Mouse (Mus musculus): ENCODE data around the gene Runx1. TPM values are rescaled to one million over a fixed set of nuclear protein-coding genes. Genes with fewer than 3 reads are reported as not detected.

Gene Runx1
- polyA plus RNA-seq, 1 experiment from 2014 or later = 3.3 TPM

DNA sequence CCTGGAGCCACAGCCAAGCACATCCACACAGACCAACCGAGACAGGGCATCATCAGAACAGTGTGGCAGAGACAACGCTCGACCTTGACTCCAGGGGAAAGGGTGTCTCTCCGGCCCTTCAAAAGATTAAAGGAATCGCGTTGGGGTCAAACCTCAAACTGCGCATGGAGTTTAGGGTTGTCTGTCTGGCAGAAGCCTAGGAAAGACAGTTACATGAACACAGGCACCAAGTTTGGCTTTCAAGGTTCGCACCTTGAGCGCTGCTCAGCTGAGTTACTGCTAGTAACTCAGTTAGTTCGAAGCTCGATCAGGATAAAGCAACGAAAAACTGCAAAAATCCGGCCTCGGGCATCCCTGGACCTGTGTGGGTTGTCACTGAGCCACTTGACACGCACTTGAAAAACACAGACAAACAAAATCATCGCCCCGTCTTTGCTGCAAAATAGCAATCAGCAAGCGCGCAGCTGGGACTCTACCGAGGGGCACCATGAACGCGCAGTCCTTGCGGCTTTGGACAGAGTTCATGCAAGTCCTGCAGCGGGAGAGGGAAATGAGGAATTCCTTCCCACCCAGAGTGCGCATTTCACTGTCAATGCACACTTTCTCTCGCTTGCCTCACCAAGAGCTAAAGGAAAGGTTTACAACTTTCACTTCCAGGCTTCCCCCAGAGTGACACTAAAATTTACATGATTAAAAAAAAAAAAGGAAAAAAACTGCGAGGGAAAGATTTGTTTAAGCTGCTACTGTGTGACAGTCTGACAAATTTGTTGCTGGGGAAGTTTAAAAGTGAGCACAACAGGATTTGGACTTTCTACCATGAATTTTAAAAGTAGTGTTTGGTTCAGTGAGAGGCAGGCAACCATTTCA lies 126.2 kb downstream of the Runx1 start:
- Histone ChIP-seq H3K27ac (ENCODE audit: low read depth) (no peak overlapping the region), H3K9me3 (ENCODE audit: control insufficient read depth, low read length) (no peaks in the 10 kb centered on the region), H3K4me3 (ENCODE audit: low read depth, low read length) (peak overlapping the region; percentile 11; the same call in 1 of the 2 replicates), H3K36me3 (ENCODE audit: control insufficient read depth, insufficient read depth, low read length) (no peaks in the 10 kb centered on the region), H3K27me3 (replicated peaks; ENCODE audit: control insufficient read depth, insufficient read depth, low read length) (peaks cover 53% of the 10 kb centered on the region), H3K4me1 (replicated peaks; ENCODE audit: control insufficient read depth, insufficient read depth, low read length) (peaks cover 18% of the 10 kb centered on the region; the same call in 1 of the 2 replicates), H3K4me2 (ENCODE audit: low read length) (peak overlapping the region; percentile 99), H3K9ac (ENCODE audit: low read length) (no peak overlapping the region)
- DNase-seq (ENCODE audit: low spot score) (peak; percentile 63), ATAC-seq (replicated peaks; ENCODE audit: low FRiP score, low TSS enrichment, low read depth) (no peak)
- 4% methylated on average over 27 of the region's 27 CpGs for WGBS

DNA sequence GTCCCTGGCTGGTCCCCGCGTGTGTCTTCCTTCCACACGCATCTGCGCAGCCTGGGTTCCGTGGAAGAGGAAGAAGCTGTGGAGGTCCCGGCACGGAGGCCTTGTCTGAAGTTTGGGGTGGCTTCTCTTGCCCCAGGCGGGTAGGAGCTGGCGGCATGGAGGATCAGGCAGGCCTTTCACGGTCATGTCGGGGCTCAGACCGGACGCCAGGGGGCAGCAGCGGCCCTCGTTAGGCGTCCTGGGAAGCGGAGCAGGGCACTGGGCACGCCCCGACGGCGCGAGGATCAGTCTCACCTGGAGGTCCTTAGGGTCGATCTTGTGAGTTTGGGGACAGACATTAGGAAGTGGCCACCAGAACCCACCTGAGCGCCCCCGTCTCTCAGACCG lies 127.3 kb downstream of the Runx1 start:
- peak overlapping the region; percentile 99 for H3K4me2 ChIP-seq (ENCODE audit: low read length)
- peak overlapping the region; percentile 52 for H3K4me3 ChIP-seq (ENCODE audit: low read depth, low read length)
- peak overlapping the region; percentile 19; the same call in 1 of the 2 replicates for H3K27ac ChIP-seq (ENCODE audit: low read depth)
- ATAC-seq (replicated peaks; ENCODE audit: low FRiP score, low TSS enrichment, low read depth) (peak; percentile 74), DNase-seq (ENCODE audit: low spot score) (peak; percentile 95)
- no peaks in the 10 kb centered on the region for H3K36me3 ChIP-seq (ENCODE audit: control insufficient read depth, insufficient read depth, low read length)
- peaks cover 64% of the 10 kb centered on the region for H3K27me3 ChIP-seq (replicated peaks; ENCODE audit: control insufficient read depth, insufficient read depth, low read length)
- H3K9ac ChIP-seq (ENCODE audit: low read length) = peak overlapping the region; percentile 53
- no peaks in the 10 kb centered on the region for H3K9me3 ChIP-seq (ENCODE audit: control insufficient read depth, low read length)
- WGBS = 1% methylated on average over 26 of the region's 26 CpGs
- peaks cover 21% of the 10 kb centered on the region; the same call in 1 of the 2 replicates for H3K4me1 ChIP-seq (replicated peaks; ENCODE audit: control insufficient read depth, insufficient read depth, low read length)

DNA sequence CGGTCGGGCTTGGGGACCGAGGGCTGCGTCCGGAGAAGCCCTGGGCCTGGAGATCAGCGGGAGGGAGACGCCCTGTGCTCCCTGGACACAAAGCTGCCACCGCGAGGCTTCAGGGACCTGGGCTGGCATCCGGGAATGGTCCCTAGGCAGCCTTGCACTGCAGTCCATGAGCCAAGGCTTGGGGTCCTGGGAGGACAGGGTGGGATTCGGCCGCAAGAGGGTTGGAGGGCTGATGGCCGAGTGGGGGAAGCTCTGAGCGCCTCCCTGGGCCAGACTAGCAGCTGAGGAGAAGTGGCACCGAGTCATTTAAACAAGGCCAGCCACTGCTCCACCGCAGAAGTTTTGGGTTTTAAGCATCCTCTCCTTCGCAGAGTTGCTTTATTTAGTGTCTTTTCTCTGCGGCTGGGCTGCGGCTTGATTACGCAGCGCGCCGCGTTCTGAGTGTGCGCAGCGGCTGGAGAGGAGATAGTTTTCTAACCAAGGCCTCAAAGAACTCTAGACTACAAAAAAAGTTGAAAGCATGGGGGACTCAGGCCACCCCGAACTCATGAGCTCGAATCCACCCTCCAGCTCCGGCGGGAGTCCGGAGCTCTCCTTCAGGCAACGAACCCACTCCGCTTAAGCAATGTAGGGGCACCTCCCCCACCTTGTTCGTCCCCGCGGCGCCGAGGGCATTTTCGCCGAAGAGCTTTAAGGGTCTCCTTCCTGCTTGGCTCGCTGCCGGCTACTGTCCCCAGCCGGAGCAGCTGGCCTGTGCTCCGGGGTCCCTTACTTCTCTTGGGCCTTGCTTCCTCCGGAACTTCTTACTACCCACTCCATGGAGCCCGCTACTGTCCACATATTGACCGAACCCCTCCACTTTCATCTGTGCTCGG lies 128.0 kb downstream of the Runx1 start:
- WGBS = under 1% methylated on average over 48 of the region's 48 CpGs
- Histone ChIP-seq H3K9me3 (ENCODE audit: control insufficient read depth, low read length) (no peaks in the 10 kb centered on the region), H3K9ac (ENCODE audit: low read length) (peak overlapping the region; percentile 53), H3K4me3 (ENCODE audit: low read depth, low read length) (peak overlapping the region; percentile 52), H3K27ac (ENCODE audit: low read depth) (peak overlapping the region; percentile 19), H3K4me2 (ENCODE audit: low read length) (peak overlapping the region; percentile 99), H3K36me3 (ENCODE audit: control insufficient read depth, insufficient read depth, low read length) (no peaks in the 10 kb centered on the region), H3K4me1 (replicated peaks; ENCODE audit: control insufficient read depth, insufficient read depth, low read length) (peaks cover 21% of the 10 kb centered on the region; the same call in 1 of the 2 replicates), H3K27me3 (replicated peaks; ENCODE audit: control insufficient read depth, insufficient read depth, low read length) (peaks cover 70% of the 10 kb centered on the region)
- DNase-seq (ENCODE audit: low spot score) = no peak
- ATAC-seq (replicated peaks; ENCODE audit: low FRiP score, low TSS enrichment, low read depth) = peak; percentile 39

DNA sequence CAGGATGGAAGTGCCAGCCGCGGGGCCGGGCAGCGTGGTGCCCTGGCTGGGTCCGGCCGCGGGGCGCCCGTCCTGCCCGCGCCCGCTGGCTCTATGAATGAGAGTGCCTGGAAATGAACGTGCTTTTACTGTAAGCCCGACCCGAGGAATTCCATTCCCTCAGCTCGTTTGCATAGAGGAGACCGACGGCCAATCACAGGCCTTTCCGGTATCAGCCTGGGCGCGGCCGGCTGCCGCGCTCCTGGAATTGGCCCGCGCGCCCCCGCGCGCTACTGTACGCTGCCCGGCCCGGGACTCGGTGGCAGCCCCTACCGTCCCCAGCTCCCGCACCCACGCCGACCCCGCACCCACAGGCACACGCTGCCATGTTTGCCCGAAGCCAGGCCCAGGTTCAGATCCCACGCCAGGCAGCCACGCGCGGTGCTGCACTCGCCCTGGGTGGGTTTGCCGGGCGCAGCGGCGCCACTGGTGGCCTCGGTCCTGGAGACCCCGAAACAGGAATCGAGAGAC lies 128.7 kb downstream of the Runx1 start:
- H3K36me3 ChIP-seq (ENCODE audit: control insufficient read depth, insufficient read depth, low read length) = no peaks in the 10 kb centered on the region
- peak; percentile 83 for DNase-seq (ENCODE audit: low spot score)
- peak overlapping the region; percentile 52 for H3K4me3 ChIP-seq (ENCODE audit: low read depth, low read length)
- peak; percentile 86 for ATAC-seq (replicated peaks; ENCODE audit: low FRiP score, low TSS enrichment, low read depth)
- H3K27ac ChIP-seq (ENCODE audit: low read depth) = peak overlapping the region; percentile 19
- WGBS = under 1% methylated on average over 53 of the region's 53 CpGs
- peak overlapping the region; percentile 53 for H3K9ac ChIP-seq (ENCODE audit: low read length)
- no peaks in the 10 kb centered on the region for H3K9me3 ChIP-seq (ENCODE audit: control insufficient read depth, low read length)
- peak overlapping the region; percentile 99 for H3K4me2 ChIP-seq (ENCODE audit: low read length)
- peaks cover 76% of the 10 kb centered on the region for H3K27me3 ChIP-seq (replicated peaks; ENCODE audit: control insufficient read depth, insufficient read depth, low read length)
- peaks cover 21% of the 10 kb centered on the region; the same call in 1 of the 2 replicates for H3K4me1 ChIP-seq (replicated peaks; ENCODE audit: control insufficient read depth, insufficient read depth, low read length)

DNA sequence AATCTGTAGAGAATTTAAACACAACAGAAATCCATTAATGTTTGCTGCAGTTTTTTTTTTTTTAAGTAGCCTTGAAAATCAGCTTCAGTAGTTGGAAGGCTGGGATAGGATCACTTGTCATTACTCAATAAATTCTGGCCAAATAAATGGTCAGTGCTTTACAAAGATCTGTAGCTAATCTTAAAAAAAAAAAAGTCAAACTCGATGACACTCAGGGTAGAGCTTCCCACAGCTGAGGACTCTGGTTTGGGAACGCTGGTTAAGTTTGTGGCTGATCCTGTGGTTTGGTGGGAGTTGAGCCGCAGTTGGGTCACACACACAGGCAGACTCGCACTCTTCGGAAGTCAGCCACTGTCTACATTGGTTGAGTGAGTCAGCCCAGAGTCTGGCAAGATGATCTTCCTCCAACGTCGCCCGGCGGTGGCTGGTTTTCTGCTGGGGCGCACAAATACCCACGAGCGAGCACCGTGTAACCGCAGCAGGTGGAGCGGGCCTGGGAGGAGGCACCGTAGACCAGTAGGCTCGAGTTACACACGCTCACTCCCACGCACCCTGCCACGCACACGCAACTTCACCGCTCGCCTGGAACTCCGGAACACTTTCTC lies 129.4 kb downstream of the Runx1 start:
- Histone ChIP-seq H3K36me3 (ENCODE audit: control insufficient read depth, insufficient read depth, low read length) (no peaks in the 10 kb centered on the region), H3K4me3 (ENCODE audit: low read depth, low read length) (peak overlapping the region; percentile 52), H3K9ac (ENCODE audit: low read length) (no peak overlapping the region), H3K27ac (ENCODE audit: low read depth) (no peak overlapping the region), H3K4me2 (ENCODE audit: low read length) (peak overlapping the region; percentile 99), H3K27me3 (replicated peaks; ENCODE audit: control insufficient read depth, insufficient read depth, low read length) (peaks cover 77% of the 10 kb centered on the region), H3K4me1 (replicated peaks; ENCODE audit: control insufficient read depth, insufficient read depth, low read length) (peaks cover 21% of the 10 kb centered on the region; the same call in 1 of the 2 replicates), H3K9me3 (ENCODE audit: control insufficient read depth, low read length) (no peaks in the 10 kb centered on the region)
- ATAC-seq (replicated peaks; ENCODE audit: low FRiP score, low TSS enrichment, low read depth) = no peak
- under 1% methylated on average over 24 of the region's 24 CpGs for WGBS
- DNase-seq (ENCODE audit: low spot score) = peak; percentile 72

DNA sequence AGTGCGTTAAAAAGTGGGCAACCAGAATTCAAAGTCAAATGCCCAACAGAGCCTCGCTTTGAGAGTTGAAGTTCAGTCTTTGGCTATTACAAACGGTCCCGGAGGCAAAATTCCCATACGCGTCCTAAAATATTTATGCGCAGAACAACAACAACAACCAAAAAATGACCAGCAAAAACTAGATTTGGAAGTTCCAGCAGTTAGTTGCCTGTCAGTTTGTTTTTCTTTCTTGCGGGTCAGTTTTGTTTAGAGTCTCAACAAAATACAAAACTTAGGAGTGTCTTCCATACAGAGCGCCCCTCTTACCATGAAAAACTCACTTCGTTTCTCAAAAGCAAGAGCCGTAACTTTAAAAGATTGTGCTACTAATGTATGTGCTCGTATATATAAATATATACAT lies 130.0 kb downstream of the Runx1 start:
- WGBS = 9% methylated on average over 12 of the region's 12 CpGs
- Histone ChIP-seq H3K9me3 (ENCODE audit: control insufficient read depth, low read length) (no peaks in the 10 kb centered on the region), H3K9ac (ENCODE audit: low read length) (no peak overlapping the region), H3K27me3 (replicated peaks; ENCODE audit: control insufficient read depth, insufficient read depth, low read length) (peaks cover 74% of the 10 kb centered on the region), H3K4me2 (ENCODE audit: low read length) (peak overlapping the region; percentile 35), H3K4me1 (replicated peaks; ENCODE audit: control insufficient read depth, insufficient read depth, low read length) (peaks cover 21% of the 10 kb centered on the region; the same call in 1 of the 2 replicates), H3K27ac (ENCODE audit: low read depth) (no peak overlapping the region), H3K36me3 (ENCODE audit: control insufficient read depth, insufficient read depth, low read length) (no peaks in the 10 kb centered on the region), H3K4me3 (ENCODE audit: low read depth, low read length) (peak overlapping the region; percentile 26)
- no peak for DNase-seq (ENCODE audit: low spot score)
- ATAC-seq (replicated peaks; ENCODE audit: low FRiP score, low TSS enrichment, low read depth) = no peak

DNA sequence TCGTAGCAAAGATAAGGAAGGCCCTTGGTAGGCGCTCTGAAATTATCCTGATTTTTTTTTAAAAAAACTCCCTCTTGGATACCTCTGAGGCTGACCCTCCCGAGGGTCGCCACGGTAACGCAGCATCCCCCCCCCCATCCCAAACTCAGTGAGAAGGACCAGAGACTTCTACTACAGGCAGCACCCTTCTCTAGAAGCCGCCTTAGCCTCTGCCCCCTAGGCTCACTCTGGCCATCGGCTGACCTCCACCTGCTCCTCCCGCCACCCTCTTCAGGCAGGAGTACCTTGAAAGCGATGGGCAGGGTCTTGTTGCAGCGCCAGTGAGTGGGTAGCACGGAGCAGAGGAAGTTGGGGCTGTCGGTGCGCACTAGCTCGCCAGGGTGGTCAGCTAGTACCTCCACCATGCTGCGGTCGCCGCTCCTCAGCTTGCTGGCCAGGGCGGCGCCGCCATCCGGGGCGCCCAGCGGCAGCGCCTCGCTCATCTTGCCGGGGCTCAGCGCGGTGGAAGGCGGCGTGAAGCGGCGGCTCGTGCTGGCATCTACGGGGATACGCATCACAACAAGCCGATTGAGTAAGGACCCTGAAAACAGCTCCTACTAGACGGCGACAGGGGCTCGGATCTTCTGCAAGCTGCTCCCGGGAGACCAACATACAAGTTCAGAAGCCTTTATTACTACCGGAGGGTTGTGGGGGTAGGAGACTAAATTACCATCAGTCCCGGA lies 130.6 kb downstream of the Runx1 start:
- DNase-seq (ENCODE audit: low spot score) = peak; percentile 75
- H3K4me1 ChIP-seq (replicated peaks; ENCODE audit: control insufficient read depth, insufficient read depth, low read length) = peaks cover 21% of the 10 kb centered on the region; the same call in 1 of the 2 replicates
- peak overlapping the region; percentile 26 for H3K4me3 ChIP-seq (ENCODE audit: low read depth, low read length)
- H3K4me2 ChIP-seq (ENCODE audit: low read length) = peak overlapping the region; percentile 35
- H3K9ac ChIP-seq (ENCODE audit: low read length) = no peak overlapping the region
- ATAC-seq (replicated peaks; ENCODE audit: low FRiP score, low TSS enrichment, low read depth) = no peak
- no peaks in the 10 kb centered on the region for H3K36me3 ChIP-seq (ENCODE audit: control insufficient read depth, insufficient read depth, low read length)
- H3K9me3 ChIP-seq (ENCODE audit: control insufficient read depth, low read length) = no peaks in the 10 kb centered on the region
- H3K27me3 ChIP-seq (replicated peaks; ENCODE audit: control insufficient read depth, insufficient read depth, low read length) = peaks cover 68% of the 10 kb centered on the region
- H3K27ac ChIP-seq (ENCODE audit: low read depth) = no peak overlapping the region
- under 1% methylated on average over 43 of the region's 43 CpGs for WGBS
